Mouse (Mus musculus): ENCODE results near the gene Zfand6. TPM values are rescaled to one million over a fixed set of nuclear protein-coding genes. Genes with fewer than 3 reads are reported as not detected.
A peak's percentile ranks its signal among the peaks of the same experiment; 100 is the strongest.

Gene Zfand6
- polyA plus RNA-seq, 1 experiment from 2014 or later = 211 TPM

DNA sequence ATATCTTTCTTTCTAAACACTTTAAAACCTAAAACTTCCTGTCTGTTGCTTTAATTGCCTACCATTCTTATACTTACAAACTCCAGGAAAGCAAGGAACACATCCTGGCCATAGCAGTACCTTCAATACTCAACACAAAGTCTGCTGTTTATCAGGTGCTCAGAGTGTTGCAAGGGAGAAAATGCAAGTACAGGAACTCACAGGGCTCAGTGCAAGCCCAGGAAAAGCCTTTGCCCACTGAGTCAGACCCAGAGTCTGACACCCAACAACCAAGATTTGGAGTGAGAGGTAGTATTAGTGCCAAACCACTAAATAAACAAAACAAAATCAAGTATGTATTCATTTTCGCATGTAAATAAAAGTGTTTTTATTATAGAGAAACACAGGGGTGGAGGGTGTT is 5.1 kb downstream of the Zfand6 start:
- 100% methylated on average over 1 of the region's 1 CpGs for WGBS
- Histone ChIP-seq H3K27me3 (no peaks in the 10 kb centered on the region), H3K36me3 (replicated peaks) (no peaks in the 10 kb centered on the region), H3K4me3 (replicated peaks) (no peak overlapping the region), H3K9me3 (no peaks in the 10 kb centered on the region), H3K4me2 (no peak overlapping the region), H3K9ac (no peak overlapping the region), H3K27ac (no peak overlapping the region), H3K4me1 (peaks cover 20% of the 10 kb centered on the region)
- no peak for ATAC-seq (ENCODE audit: low FRiP score)

DNA sequence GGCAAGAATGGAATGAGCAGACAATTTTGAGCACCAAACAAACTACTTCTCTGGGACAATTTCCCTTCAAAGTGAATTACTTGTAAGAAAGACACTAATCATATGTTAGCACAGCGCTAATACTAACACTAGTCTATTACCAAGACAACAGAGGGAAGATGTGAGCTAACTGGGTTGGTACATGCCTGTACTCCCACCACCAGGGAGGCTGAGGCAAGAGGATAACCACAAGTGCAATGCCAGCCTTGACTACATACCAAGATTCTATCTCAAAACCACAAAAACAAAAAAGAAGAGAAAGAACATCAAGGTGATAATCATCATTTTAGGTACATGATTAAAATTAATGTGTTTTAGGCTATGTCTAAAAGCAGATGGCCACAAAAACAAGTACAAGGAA is 8.2 kb downstream of the Zfand6 start:
- Histone ChIP-seq H3K27ac (no peak overlapping the region), H3K9ac (no peak overlapping the region), H3K4me1 (peaks cover 21% of the 10 kb centered on the region), H3K4me2 (no peak overlapping the region), H3K27me3 (no peaks in the 10 kb centered on the region), H3K9me3 (no peaks in the 10 kb centered on the region), H3K4me3 (replicated peaks) (no peak overlapping the region), H3K36me3 (replicated peaks) (no peaks in the 10 kb centered on the region)
- no peak for ATAC-seq (ENCODE audit: low FRiP score)
- WGBS = 80% methylated on average over 1 of the region's 1 CpGs

DNA sequence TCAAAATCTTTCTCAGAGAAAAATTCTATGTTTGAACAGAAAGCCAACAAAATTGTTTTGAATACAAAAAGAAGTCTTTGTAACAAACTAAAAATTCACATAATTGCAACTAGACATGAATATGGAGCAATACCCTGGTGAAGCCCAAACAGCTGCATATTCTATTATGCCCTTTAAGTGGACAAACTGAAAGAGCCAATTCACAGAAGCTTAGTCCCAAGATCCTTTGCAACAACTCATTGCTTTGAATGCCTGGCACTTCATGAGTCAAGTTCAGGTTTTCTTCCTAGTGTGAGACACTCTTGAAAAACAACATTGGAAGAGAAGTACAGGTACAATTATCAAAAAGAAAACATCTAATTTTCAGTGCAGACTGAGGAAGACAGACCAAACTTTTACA is 8.8 kb downstream of the Zfand6 start:
- ATAC-seq (ENCODE audit: low FRiP score) = no peak
- Histone ChIP-seq H3K27me3 (no peaks in the 10 kb centered on the region), H3K4me2 (no peak overlapping the region), H3K36me3 (replicated peaks) (no peaks in the 10 kb centered on the region), H3K9me3 (no peaks in the 10 kb centered on the region), H3K27ac (0 out of 2 replicates have a peak overlapping the region, but pooled peaks have one; percentile 31), H3K4me3 (replicated peaks) (no peak overlapping the region), H3K4me1 (peaks cover 21% of the 10 kb centered on the region), H3K9ac (no peak overlapping the region)

DNA sequence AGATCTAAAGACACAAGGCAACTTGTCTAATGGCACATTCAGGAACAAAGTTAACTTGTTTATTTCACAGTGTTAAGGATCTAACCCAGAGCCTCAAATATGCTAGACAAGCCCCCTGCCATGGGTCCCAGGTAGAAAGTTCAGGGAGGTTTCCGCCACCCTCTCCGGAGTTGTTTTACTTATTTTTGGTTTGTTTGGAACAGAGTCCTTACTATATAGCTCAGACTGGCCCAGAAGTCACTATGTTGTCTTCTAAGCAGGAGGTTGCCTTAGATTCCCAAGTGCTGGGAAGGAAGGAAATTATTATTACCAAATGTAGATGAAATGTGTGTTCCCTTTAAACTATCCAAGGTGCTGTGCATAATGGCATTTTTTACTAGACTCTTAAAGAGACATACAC is 9.7 kb downstream of the Zfand6 start:
- peak overlapping the region; percentile 69 for H3K27ac ChIP-seq
- 61% methylated on average over 2 of the region's 2 CpGs for WGBS
- H3K9me3 ChIP-seq = no peaks in the 10 kb centered on the region
- H3K27me3 ChIP-seq = no peaks in the 10 kb centered on the region
- H3K4me2 ChIP-seq = peak overlapping the region; percentile 46
- no peak for ATAC-seq (ENCODE audit: low FRiP score)
- H3K36me3 ChIP-seq (replicated peaks) = no peaks in the 10 kb centered on the region
- H3K9ac ChIP-seq = peak overlapping the region; percentile 17; the same call in 1 of the 2 replicates
- H3K4me3 ChIP-seq (replicated peaks) = peak overlapping the region; percentile 44
- peaks cover 21% of the 10 kb centered on the region for H3K4me1 ChIP-seq

DNA sequence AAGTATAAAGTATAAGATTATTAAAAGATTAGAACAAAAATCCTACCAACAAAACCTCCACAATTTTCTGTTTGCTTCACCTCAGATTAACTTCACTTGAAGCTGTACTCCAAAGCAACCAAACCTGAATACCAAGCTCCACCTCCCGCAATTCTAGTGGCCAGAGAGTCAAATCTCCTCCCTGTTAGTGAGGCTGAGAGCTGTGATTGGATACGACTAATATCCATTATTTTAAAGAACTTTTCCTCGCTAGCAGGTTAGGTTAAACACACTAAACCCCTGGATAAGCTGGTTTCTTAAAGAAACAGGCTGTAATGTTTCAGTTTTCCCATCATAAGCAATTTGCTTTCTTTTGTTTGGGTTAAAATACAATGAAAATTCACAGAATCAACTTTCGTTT is 10.5 kb downstream of the Zfand6 start:
- ATAC-seq (ENCODE audit: low FRiP score) = peak; percentile 96
- peak overlapping the region; percentile 46 for H3K4me2 ChIP-seq
- H3K36me3 ChIP-seq (replicated peaks) = no peaks in the 10 kb centered on the region
- H3K4me3 ChIP-seq (replicated peaks) = peak overlapping the region; percentile 44
- no peaks in the 10 kb centered on the region for H3K27me3 ChIP-seq
- peak overlapping the region; percentile 48; the same call in 1 of the 2 replicates for H3K9ac ChIP-seq
- H3K9me3 ChIP-seq = no peaks in the 10 kb centered on the region
- 4% methylated on average over 4 of the region's 4 CpGs for WGBS
- peaks cover 21% of the 10 kb centered on the region for H3K4me1 ChIP-seq
- H3K27ac ChIP-seq = no peak overlapping the region

DNA sequence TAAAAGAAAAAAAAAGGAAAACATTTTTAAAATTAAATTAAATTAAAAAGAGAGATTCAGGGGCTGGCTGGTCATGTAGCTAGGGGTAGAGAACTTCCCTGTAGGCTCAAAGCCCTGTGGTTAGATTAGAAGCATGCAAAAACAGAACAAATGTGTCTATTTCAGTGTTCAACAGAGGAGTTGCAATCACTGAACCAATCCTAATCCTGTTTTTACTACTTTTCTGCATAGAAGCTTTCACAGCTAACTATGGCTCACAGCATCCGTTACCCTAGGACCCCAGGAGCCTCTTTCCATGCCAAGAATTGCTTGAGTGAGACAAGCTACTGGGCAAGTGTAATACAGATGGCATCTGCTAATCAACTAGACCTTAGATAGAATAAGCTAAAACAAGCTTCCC is 16.7 kb downstream of the Zfand6 start:
- H3K4me1 ChIP-seq = peaks cover 21% of the 10 kb centered on the region
- no peak for ATAC-seq (ENCODE audit: low FRiP score)
- H3K27ac ChIP-seq = no peak overlapping the region
- no peak overlapping the region for H3K4me2 ChIP-seq
- 19% methylated on average over 1 of the region's 1 CpGs for whole genome bisulfite sequencing
- no peaks in the 10 kb centered on the region for H3K9me3 ChIP-seq
- H3K9ac ChIP-seq = no peak overlapping the region
- H3K36me3 ChIP-seq (replicated peaks) = no peaks in the 10 kb centered on the region
- no peaks in the 10 kb centered on the region for H3K27me3 ChIP-seq
- H3K4me3 ChIP-seq (replicated peaks) = no peak overlapping the region

DNA sequence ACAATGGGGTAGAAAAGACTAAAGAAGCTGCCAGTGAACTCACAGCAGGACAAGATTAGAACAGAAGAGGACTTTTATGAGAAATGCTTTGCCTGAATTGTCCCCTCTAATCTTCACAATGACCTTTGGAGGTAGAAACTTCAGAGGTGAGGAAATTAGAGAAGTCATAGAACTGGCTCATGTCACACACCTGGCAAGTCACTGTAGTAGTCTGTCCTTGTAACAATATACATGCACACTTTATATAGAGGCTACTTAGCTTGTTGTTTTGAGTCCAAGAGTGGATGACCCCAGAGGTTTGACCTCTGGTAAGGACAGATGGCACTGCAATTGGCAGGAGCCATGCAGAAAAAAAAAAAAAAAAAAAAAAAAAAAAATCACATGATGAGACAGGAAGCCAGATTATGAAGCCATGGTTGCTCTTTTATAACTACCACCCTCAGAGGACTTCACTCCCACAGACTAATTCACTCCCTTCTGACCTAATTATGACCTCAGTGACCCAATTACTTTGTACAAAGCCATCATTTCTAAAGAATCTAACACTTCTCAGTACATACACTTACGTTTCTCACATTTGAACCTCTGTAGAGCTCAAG is 20.1 kb downstream of the Zfand6 start:
- ATAC-seq (ENCODE audit: low FRiP score) = no peak
- no peaks in the 10 kb centered on the region for H3K9me3 ChIP-seq

DNA sequence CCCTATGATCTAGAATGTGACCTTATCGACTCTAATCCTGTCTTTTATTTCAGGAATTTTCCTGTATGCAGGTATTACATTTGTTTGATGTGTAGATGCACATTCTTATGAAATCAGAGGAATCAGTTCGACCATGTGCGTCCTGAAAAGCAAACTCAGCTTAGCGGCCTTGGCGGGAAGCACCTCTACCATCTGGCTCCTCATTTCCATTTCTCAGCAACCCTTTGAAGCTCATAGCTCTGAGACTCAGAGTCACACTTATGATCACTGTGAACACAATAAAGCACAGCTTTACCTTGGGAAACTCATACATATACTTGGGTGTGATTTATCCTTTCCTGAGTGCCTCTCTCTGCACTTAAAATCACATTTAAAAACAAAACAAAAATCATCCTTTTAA is 21.8 kb downstream of the Zfand6 start:
- Histone ChIP-seq H3K9me3 (no peaks in the 10 kb centered on the region), H3K27ac (no peak overlapping the region), H3K4me3 (replicated peaks) (no peak overlapping the region), H3K9ac (no peak overlapping the region), H3K4me1 (peaks cover 17% of the 10 kb centered on the region), H3K4me2 (no peak overlapping the region), H3K36me3 (replicated peaks) (no peaks in the 10 kb centered on the region), H3K27me3 (no peaks in the 10 kb centered on the region)
- ATAC-seq (ENCODE audit: low FRiP score) = no peak
- 69% methylated on average over 5 of the region's 5 CpGs for WGBS

More for the DNA sequence above, 20.1 kb downstream of the Zfand6 start:
- Histone ChIP-seq H3K4me2 (no peak overlapping the region), H3K9ac (no peak overlapping the region), H3K36me3 (replicated peaks) (no peaks in the 10 kb centered on the region), H3K27ac (no peak overlapping the region), H3K4me1 (peaks cover 19% of the 10 kb centered on the region), H3K27me3 (no peaks in the 10 kb centered on the region), H3K4me3 (replicated peaks) (no peak overlapping the region)
- WGBS = 43% methylated on average over 1 of the region's 1 CpGs

DNA sequence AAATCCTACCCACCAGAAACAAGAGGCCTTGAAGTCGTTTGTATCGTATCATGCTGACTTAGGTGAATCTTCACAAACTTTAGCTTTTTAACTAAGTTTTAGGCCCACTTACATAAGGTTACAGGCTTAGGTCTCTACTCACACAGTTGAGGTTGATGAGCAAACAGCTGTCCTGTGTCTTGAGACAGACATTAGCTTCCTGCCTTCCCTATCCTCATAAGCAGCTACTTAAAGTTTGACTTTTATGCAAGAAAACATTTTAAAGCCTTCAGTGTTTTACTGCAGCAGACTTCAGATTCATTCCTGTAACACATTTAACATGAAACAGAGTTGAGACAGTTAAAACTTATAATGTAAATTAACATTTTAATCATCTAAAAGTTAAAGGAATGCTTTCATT is 37.0 kb downstream of the Zfand6 start:
- H3K4me1 ChIP-seq = no peaks in the 10 kb centered on the region
- H3K4me3 ChIP-seq (replicated peaks) = no peak overlapping the region
- H3K27me3 ChIP-seq = no peaks in the 10 kb centered on the region
- H3K9me3 ChIP-seq = no peaks in the 10 kb centered on the region
- no peaks in the 10 kb centered on the region for H3K36me3 ChIP-seq (replicated peaks)
- 88% methylated on average over 2 of the region's 2 CpGs for WGBS
- H3K27ac ChIP-seq = no peak overlapping the region
- no peak overlapping the region for H3K9ac ChIP-seq
- no peak for ATAC-seq (ENCODE audit: low FRiP score)
- H3K4me2 ChIP-seq = no peak overlapping the region

DNA sequence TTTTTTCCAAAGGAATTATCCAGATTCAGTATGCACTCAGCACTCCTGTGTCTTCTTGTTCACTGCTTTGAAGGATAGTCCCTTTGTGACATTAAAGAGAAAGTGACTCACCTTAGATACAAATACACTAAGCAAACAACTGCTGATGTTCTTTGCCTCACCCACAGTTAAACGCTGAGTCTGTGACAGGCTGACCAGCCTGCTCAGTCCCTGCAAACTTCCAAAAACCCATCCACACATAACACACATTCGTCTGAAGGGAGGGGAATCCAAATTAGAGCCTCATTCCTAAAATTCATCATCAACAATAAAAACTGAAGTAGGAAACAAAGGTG is 37.8 kb downstream of the Zfand6 start:
- Histone ChIP-seq H3K4me1 (no peaks in the 10 kb centered on the region), H3K27me3 (no peaks in the 10 kb centered on the region), H3K9ac (no peak overlapping the region), H3K4me3 (replicated peaks) (no peak overlapping the region), H3K27ac (no peak overlapping the region), H3K4me2 (no peak overlapping the region), H3K9me3 (no peaks in the 10 kb centered on the region), H3K36me3 (replicated peaks) (no peaks in the 10 kb centered on the region)
- WGBS = 80% methylated on average over 2 of the region's 2 CpGs
- no peak for ATAC-seq (ENCODE audit: low FRiP score)

DNA sequence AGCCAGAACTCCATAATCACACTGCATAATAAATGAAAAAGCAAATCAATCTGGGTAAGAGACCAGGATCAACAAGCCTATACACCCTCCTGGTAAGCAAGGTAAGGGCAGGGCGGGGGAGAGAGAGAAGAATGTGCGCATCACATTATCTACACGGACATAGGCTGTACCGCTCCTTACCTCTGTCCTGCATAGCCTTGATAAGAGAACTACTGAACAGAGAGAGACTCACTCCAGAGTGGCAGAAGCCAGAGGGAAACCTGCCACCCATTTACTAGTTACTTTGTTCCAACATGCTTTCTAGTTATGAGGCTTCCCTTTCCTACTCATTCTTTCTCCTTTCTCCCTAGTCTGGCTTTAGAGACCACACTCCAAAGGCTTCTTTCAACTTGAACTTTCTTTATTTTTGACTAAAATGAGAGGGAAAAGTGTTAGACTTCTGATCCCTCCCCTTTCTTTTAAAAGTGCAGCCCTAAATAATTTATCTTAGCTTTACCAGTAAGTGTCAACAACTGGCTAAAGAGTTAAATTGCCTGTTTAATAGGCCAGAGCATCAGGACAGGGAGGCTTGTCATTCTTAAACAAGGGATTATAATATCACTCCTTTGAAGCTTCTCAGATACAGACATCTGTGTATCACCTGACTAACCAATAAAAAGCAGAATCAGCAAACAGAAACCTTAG is 38.3 kb downstream of the Zfand6 start:
- H3K9me3 ChIP-seq = no peaks in the 10 kb centered on the region
- no peak overlapping the region for H3K4me2 ChIP-seq
- H3K36me3 ChIP-seq (replicated peaks) = no peaks in the 10 kb centered on the region
- H3K27ac ChIP-seq = no peak overlapping the region
- H3K4me1 ChIP-seq = no peaks in the 10 kb centered on the region
- H3K27me3 ChIP-seq = no peaks in the 10 kb centered on the region
- no peak overlapping the region for H3K9ac ChIP-seq
- ATAC-seq (ENCODE audit: low FRiP score) = no peak
- WGBS = 89% methylated on average over 4 of the region's 4 CpGs
- no peak overlapping the region for H3K4me3 ChIP-seq (replicated peaks)

DNA sequence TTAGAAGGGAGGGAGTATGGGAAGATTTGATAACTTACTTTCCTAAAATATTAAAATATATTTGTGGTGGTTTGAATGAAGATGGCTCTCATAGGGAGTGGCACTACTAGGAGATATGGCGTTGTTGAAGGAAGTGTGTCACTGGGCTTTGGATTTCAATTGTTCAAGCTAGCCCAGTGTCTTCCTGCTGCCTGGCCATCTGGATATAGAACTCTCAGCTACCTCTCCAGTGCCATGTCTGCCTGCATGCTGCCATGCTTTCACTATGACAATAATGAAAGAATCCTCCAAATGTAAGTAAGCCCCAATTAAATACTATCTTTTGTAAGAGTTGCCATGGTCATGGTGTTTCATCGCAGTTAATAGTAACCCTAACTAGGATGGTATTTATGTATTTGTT is 40.7 kb downstream of the Zfand6 start:
- no peaks in the 10 kb centered on the region for H3K4me1 ChIP-seq
- H3K9ac ChIP-seq = no peak overlapping the region
- WGBS = 89% methylated on average over 2 of the region's 2 CpGs
- no peak for ATAC-seq (ENCODE audit: low FRiP score)
- no peak overlapping the region for H3K4me2 ChIP-seq
- no peaks in the 10 kb centered on the region for H3K27me3 ChIP-seq
- H3K4me3 ChIP-seq (replicated peaks) = no peak overlapping the region
- no peak overlapping the region for H3K27ac ChIP-seq
- no peaks in the 10 kb centered on the region for H3K36me3 ChIP-seq (replicated peaks)
- H3K9me3 ChIP-seq = no peaks in the 10 kb centered on the region

DNA sequence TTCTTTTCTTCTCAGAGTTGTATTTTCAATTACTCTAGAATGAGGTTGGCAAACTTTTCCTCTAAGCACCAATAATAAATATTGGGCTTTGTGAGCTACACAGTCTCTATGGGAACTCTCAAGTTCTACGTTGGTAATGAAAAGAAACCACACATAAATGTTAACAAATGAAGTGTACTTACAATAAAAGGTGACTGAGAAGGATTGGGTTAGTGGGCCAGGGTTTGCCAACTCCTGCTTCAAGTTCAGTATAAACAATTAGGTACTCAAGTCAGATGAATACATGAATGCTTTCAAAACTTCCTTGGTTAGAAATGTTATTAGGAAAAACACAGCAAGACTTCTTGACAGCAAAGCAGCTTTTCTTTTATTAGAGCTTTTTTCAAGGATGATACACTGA is 43.5 kb downstream of the Zfand6 start:
- H3K27ac ChIP-seq = no peak overlapping the region
- H3K4me3 ChIP-seq (replicated peaks) = no peak overlapping the region
- no peaks in the 10 kb centered on the region for H3K9me3 ChIP-seq
- 53% methylated on average over 1 of the region's 1 CpGs for WGBS
- ATAC-seq (ENCODE audit: low FRiP score) = no peak
- H3K9ac ChIP-seq = no peak overlapping the region
- no peak overlapping the region for H3K4me2 ChIP-seq
- H3K27me3 ChIP-seq = no peaks in the 10 kb centered on the region
- H3K36me3 ChIP-seq (replicated peaks) = no peaks in the 10 kb centered on the region
- no peaks in the 10 kb centered on the region for H3K4me1 ChIP-seq

Measured in forebrain, embryonic 12.5 days (tissue).